Mouse (Mus musculus): ENCODE measurements around the gene Clec5a.

DNA sequence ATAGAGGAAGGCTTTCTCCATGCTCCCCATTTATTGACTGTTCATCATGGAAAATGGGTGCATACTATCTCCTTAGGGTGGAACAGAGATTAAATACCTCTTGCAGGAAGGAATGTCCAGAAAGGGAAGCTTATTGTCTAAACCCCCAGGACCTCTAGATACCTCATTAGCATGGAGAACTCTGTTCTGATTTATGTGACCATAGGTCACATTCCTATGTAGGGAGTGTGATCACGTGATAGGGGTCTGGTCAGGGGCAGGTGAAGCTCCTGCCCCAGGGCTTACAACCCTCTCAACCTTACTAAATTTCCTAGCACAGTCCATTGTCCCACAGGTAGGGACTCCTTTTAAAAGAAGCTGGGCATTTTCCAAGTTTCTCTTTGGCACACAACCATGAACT is 40.5 kb upstream of the Clec5a start:
- no peak for TF ChIP-seq CTCF (IDR thresholded peaks at IDR 0.05; ENCODE audit: low read depth, low read length)
- TF ChIP-seq POLR2A (IDR thresholded peaks at IDR 0.05; ENCODE audit: extremely low read depth, insufficient read depth, low read length) = no peak

All from liver, adult 2 months (tissue).